Mouse (Mus musculus): ENCODE measurements around the gene Sdf2. TPM values are rescaled to one million over a fixed set of nuclear protein-coding genes. Genes with fewer than 3 reads are reported as not detected.
A peak's percentile ranks its signal among the peaks of the same experiment; 100 is the strongest.
"Not testable (repeated sequence)": the region's sequence is repeated elsewhere in the genome, so short reads cannot be mapped to it uniquely, and the experiment has no call there.

Sdf2 gene
- polyA plus RNA-seq, 1 experiment from 2014 or later = 29.6 TPM

GRCm38 (mm10) chr11:78262550-78262949, 17.0 kb downstream of the Sdf2 start:
- ATAC-seq (ENCODE audit: low read depth) (no peak), DNase-seq (peak; percentile 47)
- peak overlapping the region; percentile 84 for H3K27ac ChIP-seq
- no peaks in the 10 kb centered on the region for H3K27me3 ChIP-seq
- H3K9ac ChIP-seq = peak overlapping the region; percentile 93
- peak overlapping the region; percentile 92 for H3K4me3 ChIP-seq (replicated peaks)
- H3K36me3 ChIP-seq = peaks cover 42% of the 10 kb centered on the region
- WGBS (ENCODE audit: insufficient replicate concordance) = 3% methylated on average over 8 of the region's 8 CpGs
- peaks cover 25% of the 10 kb centered on the region for H3K4me1 ChIP-seq (replicated peaks)
- H3K4me2 ChIP-seq = peak overlapping the region; percentile 97
- H3K9me3 ChIP-seq (replicated peaks) = no peaks in the 10 kb centered on the region

GRCm38 (mm10) chr11:78265571-78265970, 20.0 kb downstream of the Sdf2 start:
- Histone ChIP-seq H3K9ac (no peak overlapping the region), H3K27me3 (no peaks in the 10 kb centered on the region), H3K36me3 (peaks cover 69% of the 10 kb centered on the region), H3K9me3 (replicated peaks) (no peaks in the 10 kb centered on the region), H3K4me1 (replicated peaks) (peaks cover 25% of the 10 kb centered on the region), H3K27ac (no peak overlapping the region), H3K4me2 (no peak overlapping the region), H3K4me3 (replicated peaks) (no peak overlapping the region)
- no peak for DNase-seq
- 85% methylated on average over 6 of the region's 6 CpGs for WGBS (ENCODE audit: insufficient replicate concordance)
- no peak for ATAC-seq (ENCODE audit: low read depth)

- Histone ChIP-seq H3K36me3 (peaks cover 95% of the 10 kb centered on the region), H3K9ac (no peak overlapping the region), H3K27me3 (no peaks in the 10 kb centered on the region), H3K4me1 (replicated peaks) (no peaks in the 10 kb centered on the region), H3K27ac (no peak overlapping the region), H3K4me2 (no peak overlapping the region), H3K4me3 (replicated peaks) (no peak overlapping the region), H3K9me3 (replicated peaks) (no peaks in the 10 kb centered on the region)
- no peak for DNase-seq
- 85% methylated on average over 13 of the region's 13 CpGs for WGBS (ENCODE audit: insufficient replicate concordance)
- no peak for ATAC-seq (ENCODE audit: low read depth)
Measured at GRCm38 (mm10) chr11:78271986-78272385, 26.4 kb downstream of the Sdf2 start.

- no peak overlapping the region for H3K4me2 ChIP-seq
- H3K4me3 ChIP-seq (replicated peaks) = no peak overlapping the region
- H3K9me3 ChIP-seq (replicated peaks) = no peaks in the 10 kb centered on the region
- ATAC-seq (ENCODE audit: low read depth) (no peak), DNase-seq (no peak)
- H3K9ac ChIP-seq = no peak overlapping the region
- H3K4me1 ChIP-seq (replicated peaks) = no peaks in the 10 kb centered on the region
- no peaks in the 10 kb centered on the region for H3K27me3 ChIP-seq
- H3K27ac ChIP-seq = no peak overlapping the region
- peaks cover 98% of the 10 kb centered on the region for H3K36me3 ChIP-seq
- 97% methylated on average over 1 of the region's 1 CpGs for WGBS (ENCODE audit: insufficient replicate concordance)
Measured at GRCm38 (mm10) chr11:78275596-78275995, 30.1 kb downstream of the Sdf2 start.

GRCm38 (mm10) chr11:78276169-78276568, 30.6 kb downstream of the Sdf2 start:
- not testable (repeated sequence) for ATAC-seq (ENCODE audit: low read depth); H3K9ac ChIP-seq; H3K4me3 ChIP-seq (replicated peaks); H3K27ac ChIP-seq; H3K4me2 ChIP-seq; H3K4me1 ChIP-seq (replicated peaks); H3K9me3 ChIP-seq (replicated peaks); DNase-seq; H3K27me3 ChIP-seq
- H3K36me3 ChIP-seq = peaks cover 100% of the 10 kb centered on the region
- WGBS (ENCODE audit: insufficient replicate concordance) = 83% methylated on average over 4 of the region's 4 CpGs

- no peak for DNase-seq
- Histone ChIP-seq H3K9ac (no peak overlapping the region), H3K36me3 (peaks cover 99% of the 10 kb centered on the region), H3K4me2 (no peak overlapping the region), H3K4me3 (replicated peaks) (no peak overlapping the region), H3K27me3 (no peaks in the 10 kb centered on the region), H3K4me1 (replicated peaks) (no peaks in the 10 kb centered on the region), H3K27ac (no peak overlapping the region), H3K9me3 (replicated peaks) (no peaks in the 10 kb centered on the region)
- 81% methylated on average over 7 of the region's 7 CpGs for WGBS (ENCODE audit: insufficient replicate concordance)
- ATAC-seq (ENCODE audit: low read depth) = no peak
Measured at GRCm38 (mm10) chr11:78278853-78279252, 33.3 kb downstream of the Sdf2 start.

GRCm38 (mm10) chr11:78279586-78279985, 34.0 kb downstream of the Sdf2 start:
- DNase-seq (no peak), ATAC-seq (ENCODE audit: low read depth) (no peak)
- Histone ChIP-seq H3K27me3 (no peaks in the 10 kb centered on the region), H3K4me1 (replicated peaks) (no peaks in the 10 kb centered on the region), H3K27ac (no peak overlapping the region), H3K9ac (no peak overlapping the region), H3K4me3 (replicated peaks) (no peak overlapping the region), H3K4me2 (no peak overlapping the region), H3K9me3 (replicated peaks) (no peaks in the 10 kb centered on the region), H3K36me3 (peaks cover 99% of the 10 kb centered on the region)
- WGBS (ENCODE audit: insufficient replicate concordance) = 84% methylated on average over 4 of the region's 4 CpGs

- ATAC-seq (ENCODE audit: low read depth) (no peak), DNase-seq (no peak)
- no peaks in the 10 kb centered on the region for H3K9me3 ChIP-seq (replicated peaks)
- no peak overlapping the region for H3K9ac ChIP-seq
- no peaks in the 10 kb centered on the region for H3K4me1 ChIP-seq (replicated peaks)
- peaks cover 82% of the 10 kb centered on the region for H3K36me3 ChIP-seq
- WGBS (ENCODE audit: insufficient replicate concordance) = 86% methylated on average over 7 of the region's 7 CpGs
- H3K4me2 ChIP-seq = no peak overlapping the region
- no peak overlapping the region for H3K4me3 ChIP-seq (replicated peaks)
- no peaks in the 10 kb centered on the region for H3K27me3 ChIP-seq
- H3K27ac ChIP-seq = no peak overlapping the region
Measured at GRCm38 (mm10) chr11:78289146-78289763, 43.7 kb downstream of the Sdf2 start.

GRCm38 (mm10) chr11:78290654-78291053, 45.1 kb downstream of the Sdf2 start, which contains the start of gene BC030499:
Gene BC030499 (plus strand): TSS chr11:78290841.
- Histone ChIP-seq H3K9me3 (replicated peaks) (no peaks in the 10 kb centered on the region), H3K36me3 (peaks cover 68% of the 10 kb centered on the region), H3K4me3 (replicated peaks) (no peak within 1 kb of the TSS), H3K27ac (no peak within 1 kb of the TSS), H3K9ac (no peak within 1 kb of the TSS), H3K27me3 (no peaks in the 10 kb centered on the region), H3K4me1 (replicated peaks) (no peaks in the 10 kb centered on the region), H3K4me2 (no peak within 1 kb of the TSS)
- 80% methylated on average over 4 of the region's 4 CpGs for WGBS (ENCODE audit: insufficient replicate concordance)
- no peak for ATAC-seq (ENCODE audit: low read depth)
- DNase-seq = no peak

GRCm38 (mm10) chr11:78294585-78294984, 49.0 kb downstream of the Sdf2 start:
- Histone ChIP-seq H3K9me3 (replicated peaks) (no peaks in the 10 kb centered on the region), H3K4me2 (no peak overlapping the region), H3K4me1 (replicated peaks) (no peaks in the 10 kb centered on the region), H3K27me3 (no peaks in the 10 kb centered on the region), H3K9ac (no peak overlapping the region), H3K27ac (no peak overlapping the region), H3K4me3 (replicated peaks) (no peak overlapping the region), H3K36me3 (peaks cover 31% of the 10 kb centered on the region)
- ATAC-seq (ENCODE audit: low read depth) = no peak
- WGBS (ENCODE audit: insufficient replicate concordance) = 82% methylated on average over 6 of the region's 6 CpGs
- no peak for DNase-seq

- no peak for DNase-seq
- peak overlapping the region; percentile 94 for H3K9ac ChIP-seq
- H3K4me2 ChIP-seq = peak overlapping the region; percentile 70
- no peak for ATAC-seq (ENCODE audit: low read depth)
- 74% methylated on average over 7 of the region's 7 CpGs for WGBS (ENCODE audit: insufficient replicate concordance)
- peak overlapping the region; percentile 52 for H3K27ac ChIP-seq
- H3K4me1 ChIP-seq (replicated peaks) = peaks cover 40% of the 10 kb centered on the region
- no peaks in the 10 kb centered on the region for H3K9me3 ChIP-seq (replicated peaks)
- no peaks in the 10 kb centered on the region for H3K27me3 ChIP-seq
- peak overlapping the region; percentile 95 for H3K4me3 ChIP-seq (replicated peaks)
- H3K36me3 ChIP-seq = peaks cover 29% of the 10 kb centered on the region
Measured at GRCm38 (mm10) chr11:78300917-78301316, 55.4 kb downstream of the Sdf2 start.

All from liver, embryonic 13.5 days (tissue).